Mouse (Mus musculus) heart, embryonic 11.5 days (tissue): Measurements from ENCODE around the gene Kcnk1. TPM values are rescaled to one million over a fixed set of nuclear protein-coding genes. Genes with fewer than 3 reads are reported as not detected.

Experiments
- ATAC-seq: fragments of 200-750 bp; cut with Nextera tagmentation; replicated peaks from 2 replicates; pipeline ENCODE4 v1.8.0; 2017; ENCODE audit warnings: moderate library complexity; ENCODE audit not compliant: insufficient number of reproducible peaks, low FRiP score, low TSS enrichment
- H3K27ac ChIP-seq: fragments of 300-500 bp; sonication (generic); 2 replicates; pipeline ENCODE4 v1.5.1; 2014; ENCODE audit warnings: mild to moderate bottlenecking, low read depth, low read length
- H3K27me3 ChIP-seq: fragments of 300-500 bp; sonication (generic); 2 replicates; pipeline ENCODE4 v1.6.1; 2014; ENCODE audit warnings: mild to moderate bottlenecking, low read length, mixed read lengths; ENCODE audit not compliant: control insufficient read depth, insufficient read depth
- H3K36me3 ChIP-seq: fragments of 300-500 bp; sonication (generic); 2 replicates; pipeline ENCODE4 v1.6.1; 2014; ENCODE audit warnings: mild to moderate bottlenecking, low read length, moderate library complexity, mixed read lengths; ENCODE audit not compliant: control insufficient read depth, insufficient read depth
- H3K4me1 ChIP-seq: fragments of 300-500 bp; sonication (generic); 2 replicates; pipeline ENCODE4 v1.6.1; 2014; ENCODE audit warnings: low read length; ENCODE audit not compliant: control insufficient read depth, insufficient read depth
- H3K4me2 ChIP-seq: fragments of 300-500 bp; sonication (generic); 2 replicates; pipeline ENCODE4 v1.6.1; 2014; ENCODE audit warnings: mild to moderate bottlenecking, moderate library complexity
- H3K4me3 ChIP-seq: fragments of 300-500 bp; sonication (generic); 2 replicates; pipeline ENCODE4 v1.5.1; 2014; ENCODE audit warnings: low read depth, low read length
- H3K9ac ChIP-seq: fragments of 300-500 bp; sonication (generic); 2 replicates; pipeline ENCODE4 v1.6.1; 2014; ENCODE audit warnings: mild to moderate bottlenecking, low read depth, low read length, moderate library complexity
- H3K9me3 ChIP-seq: fragments of 300-500 bp; sonication (generic); replicated peaks from 2 replicates; pipeline ENCODE4 v1.6.1; 2016; ENCODE audit warnings: low read length; ENCODE audit not compliant: control insufficient read depth
- WGBS: fragments of 180-500 bp; shearing (Covaris S2); extraction: QIAGEN DNeasy Blood & Tissue Kit; methylation state at CpG from one replicate; pipeline ENCODE4 v1.1.7; 2014; ENCODE audit not compliant: insufficient replicate concordance; 5-methylcytosine and 5-hydroxymethylcytosine counted together
- polyA plus RNA-seq: library from polyadenylated mRNA; unstranded; fragments of >200 nt; fragmentation: Nextera tagmentation; extraction: Ambion mirVana; gene quantifications from 2 replicates; pipeline ENCODE4 v1.2.1, GENCODE M21; 2014

The Kcnk1 gene
- polyA plus RNA-seq, 1 experiment from 2014 or later = 4.0 TPM

DNA sequence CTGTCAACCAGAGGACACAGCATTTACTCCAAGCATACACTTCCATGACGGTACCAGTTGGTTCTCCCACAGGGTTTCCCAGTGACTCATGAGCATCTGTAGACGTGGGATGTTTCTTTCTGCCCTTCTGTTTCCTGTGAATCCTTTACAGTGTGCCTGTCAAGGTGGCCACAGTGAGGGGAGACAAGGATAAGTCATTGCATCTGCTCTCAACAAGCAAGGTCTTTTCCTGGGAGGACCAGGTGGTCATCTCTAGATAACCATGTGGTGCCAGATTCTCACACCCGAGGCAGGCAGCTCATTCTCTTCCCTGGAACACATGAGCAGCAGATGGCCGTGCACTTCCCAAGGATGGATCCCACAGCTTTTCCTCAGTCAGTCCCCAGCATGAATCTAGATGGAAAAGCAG lies 35.6 kb upstream of the Kcnk1 start:
- 31% methylated on average over 4 of the region's 4 CpGs for WGBS
- Histone ChIP-seq H3K4me1 (0 out of 2 replicates have a peak, but pooled peaks cover 2% of the 10 kb centered on the region), H3K27me3 (peaks cover 9% of the 10 kb centered on the region), H3K27ac (no peak overlapping the region), H3K4me3 (no peak overlapping the region), H3K9me3 (peaks cover 5% of the 10 kb centered on the region; the same call in 1 of the 2 replicates), H3K9ac (no peak overlapping the region), H3K4me2 (no peak overlapping the region), H3K36me3 (no peaks in the 10 kb centered on the region)
- ATAC-seq = no peak

- Histone ChIP-seq H3K36me3 (no peaks in the 10 kb centered on the region), H3K27ac (no peak overlapping the region), H3K4me1 (0 out of 2 replicates have a peak, but pooled peaks cover 2% of the 10 kb centered on the region), H3K27me3 (peaks cover 10% of the 10 kb centered on the region), H3K4me3 (no peak overlapping the region), H3K4me2 (no peak overlapping the region), H3K9ac (no peak overlapping the region), H3K9me3 (peaks cover 5% of the 10 kb centered on the region; the same call in 1 of the 2 replicates)
- 82% methylated on average over 8 of the region's 8 CpGs for WGBS
- ATAC-seq = no peak
Measured at GRCm38 (mm10) chr8:125960037-125960436, 34.9 kb upstream of the Kcnk1 start.

DNA sequence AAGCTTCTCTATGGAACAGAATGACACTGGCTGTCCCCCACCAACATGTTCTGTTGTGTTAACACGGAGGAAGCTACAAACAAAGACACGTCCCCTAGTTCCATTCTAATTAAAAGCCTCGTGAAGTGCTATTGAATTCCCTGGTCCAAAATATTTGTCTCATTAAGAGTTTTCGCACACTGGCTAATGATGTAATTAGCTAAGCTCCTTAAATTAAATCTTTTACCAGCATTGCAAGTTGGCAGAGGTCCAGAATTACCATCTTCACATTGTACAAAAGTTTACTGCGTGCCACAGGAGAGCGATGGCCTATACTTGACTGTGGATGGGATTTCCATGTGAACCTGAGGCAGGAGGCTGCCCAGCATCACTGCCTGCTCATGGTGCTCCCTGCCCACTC lies 33.2 kb upstream of the Kcnk1 start:
- ATAC-seq = no peak

DNA sequence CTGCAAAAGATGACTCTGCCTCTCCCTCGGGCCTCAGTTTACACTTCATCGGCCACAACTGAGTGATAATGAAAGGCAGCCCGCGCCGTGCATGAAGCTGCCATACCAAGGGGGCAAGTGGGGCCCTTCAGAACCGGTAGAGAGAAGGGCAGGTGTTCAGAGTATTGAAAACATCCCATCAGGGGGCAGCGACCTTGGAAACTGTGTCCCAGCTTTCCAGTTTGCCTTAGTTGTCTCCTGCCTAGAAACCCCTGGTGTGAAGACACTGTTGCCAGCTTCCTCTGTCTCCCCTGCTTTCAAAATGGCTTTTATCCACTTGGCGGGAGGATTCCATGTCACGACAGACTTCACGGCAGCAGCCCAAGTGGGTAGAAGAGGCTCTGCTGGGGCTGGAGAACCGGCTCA lies 31.2 kb upstream of the Kcnk1 start:
- H3K4me3 ChIP-seq = peak overlapping the region; percentile 30
- no peak overlapping the region for H3K27ac ChIP-seq
- peak overlapping the region; percentile 18; the same call in 1 of the 2 replicates for H3K9ac ChIP-seq
- peak overlapping the region; percentile 62 for H3K4me2 ChIP-seq
- 0 out of 2 replicates have a peak, but pooled peaks cover 2% of the 10 kb centered on the region for H3K4me1 ChIP-seq
- no peaks in the 10 kb centered on the region for H3K36me3 ChIP-seq
- ATAC-seq = no peak
- peaks cover 5% of the 10 kb centered on the region; the same call in 1 of the 2 replicates for H3K9me3 ChIP-seq
- 5% methylated on average over 11 of the region's 11 CpGs for WGBS
- H3K27me3 ChIP-seq = peaks cover 11% of the 10 kb centered on the region

More for the DNA sequence above, 33.2 kb upstream of the Kcnk1 start:
- peaks cover 5% of the 10 kb centered on the region; the same call in 1 of the 2 replicates for H3K9me3 ChIP-seq
- no peaks in the 10 kb centered on the region for H3K36me3 ChIP-seq
- H3K4me1 ChIP-seq = 0 out of 2 replicates have a peak, but pooled peaks cover 2% of the 10 kb centered on the region
- H3K9ac ChIP-seq = no peak overlapping the region
- H3K27me3 ChIP-seq = peaks cover 11% of the 10 kb centered on the region
- 84% methylated on average over 6 of the region's 6 CpGs for WGBS
- no peak overlapping the region for H3K27ac ChIP-seq
- no peak overlapping the region for H3K4me2 ChIP-seq
- H3K4me3 ChIP-seq = no peak overlapping the region

GRCm38 (mm10) chr8:125971336-125971735 lies 23.6 kb upstream of the Kcnk1 start:
- H3K27ac ChIP-seq = no peak overlapping the region
- no peak overlapping the region for H3K4me2 ChIP-seq
- no peak for ATAC-seq
- no peaks in the 10 kb centered on the region for H3K4me1 ChIP-seq
- H3K4me3 ChIP-seq = no peak overlapping the region
- H3K27me3 ChIP-seq = no peaks in the 10 kb centered on the region
- no peak overlapping the region for H3K9ac ChIP-seq
- WGBS = 62% methylated on average over 3 of the region's 3 CpGs
- H3K9me3 ChIP-seq = no peaks in the 10 kb centered on the region
- H3K36me3 ChIP-seq = no peaks in the 10 kb centered on the region

- no peaks in the 10 kb centered on the region for H3K36me3 ChIP-seq
- no peaks in the 10 kb centered on the region for H3K4me1 ChIP-seq
- H3K9me3 ChIP-seq = no peaks in the 10 kb centered on the region
- ATAC-seq = no peak
- 82% methylated on average over 4 of the region's 4 CpGs for WGBS
- no peak overlapping the region for H3K4me3 ChIP-seq
- no peaks in the 10 kb centered on the region for H3K27me3 ChIP-seq
- no peak overlapping the region for H3K4me2 ChIP-seq
- H3K27ac ChIP-seq = no peak overlapping the region
- H3K9ac ChIP-seq = no peak overlapping the region
Measured at GRCm38 (mm10) chr8:125975981-125976380, 19.0 kb upstream of the Kcnk1 start.

- H3K36me3 ChIP-seq = no peaks in the 10 kb centered on the region
- no peaks in the 10 kb centered on the region for H3K4me1 ChIP-seq
- H3K4me3 ChIP-seq = no peak overlapping the region
- H3K27ac ChIP-seq = no peak overlapping the region
- H3K9ac ChIP-seq = no peak overlapping the region
- H3K27me3 ChIP-seq = no peaks in the 10 kb centered on the region
- H3K9me3 ChIP-seq = no peaks in the 10 kb centered on the region
- ATAC-seq = no peak
- 17% methylated on average over 6 of the region's 6 CpGs for WGBS
- H3K4me2 ChIP-seq = no peak overlapping the region
Measured at GRCm38 (mm10) chr8:125980826-125981225, 14.1 kb upstream of the Kcnk1 start.

- H3K4me3 ChIP-seq = no peak overlapping the region
- no peak overlapping the region for H3K4me2 ChIP-seq
- WGBS = 58% methylated on average over 3 of the region's 3 CpGs
- H3K27me3 ChIP-seq = no peaks in the 10 kb centered on the region; the same call in 1 of the 2 replicates
- no peak for ATAC-seq
- H3K27ac ChIP-seq = no peak overlapping the region
- no peaks in the 10 kb centered on the region for H3K36me3 ChIP-seq
- no peak overlapping the region for H3K9ac ChIP-seq
- no peaks in the 10 kb centered on the region for H3K9me3 ChIP-seq
- H3K4me1 ChIP-seq = no peaks in the 10 kb centered on the region
Measured at GRCm38 (mm10) chr8:125983515-125983914, 11.5 kb upstream of the Kcnk1 start.

DNA sequence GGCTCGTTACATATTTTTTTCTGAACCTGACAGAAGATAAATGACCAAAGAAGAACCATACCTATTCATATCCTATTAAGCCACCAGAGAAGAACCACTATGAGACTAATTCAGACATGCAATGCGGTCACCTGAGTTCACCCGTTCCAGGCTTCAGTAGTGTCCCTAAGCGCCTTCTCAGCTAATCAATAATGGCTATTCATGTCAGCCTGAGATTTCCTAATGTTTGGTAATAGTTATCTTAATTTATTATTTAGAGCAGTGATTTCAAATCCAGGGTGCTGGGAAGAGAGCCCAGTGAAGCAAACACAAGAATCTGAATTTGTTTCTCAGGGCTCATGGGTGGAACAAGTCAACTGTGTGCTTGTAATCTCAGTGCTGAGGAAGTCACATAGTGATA lies 10.8 kb upstream of the Kcnk1 start:
- no peak overlapping the region for H3K4me3 ChIP-seq
- H3K27ac ChIP-seq = no peak overlapping the region
- ATAC-seq = no peak
- H3K27me3 ChIP-seq = no peaks in the 10 kb centered on the region; the same call in 1 of the 2 replicates
- no peaks in the 10 kb centered on the region for H3K9me3 ChIP-seq
- H3K4me1 ChIP-seq = no peaks in the 10 kb centered on the region
- no peak overlapping the region for H3K9ac ChIP-seq
- no peaks in the 10 kb centered on the region for H3K36me3 ChIP-seq
- no peak overlapping the region for H3K4me2 ChIP-seq
- 85% methylated on average over 4 of the region's 4 CpGs for WGBS
